Mouse (Mus musculus) testis, postnatal 10 days (tissue): ENCODE measurements at regions not wholly inside any gene's neighbourhood (a gene's known extent, or its start where the extent isn't known, plus 50 kb on each side); places are given as distances from the start of the nearest gene placed in this dataset.

Source experiments
- DNase-seq: peaks from one replicate; pipeline ENCODE4 v3.0.0; 2021; ENCODE audit warnings: low spot score

- DNase-seq: no peak
Observed at GRCm38 (mm10) chr13:85430821-85431220, 141.9 kb upstream of the Rasa1 start.

- DNase-seq: no peak
Observed at GRCm38 (mm10) chr13:85430040-85430439, 141.1 kb upstream of the Rasa1 start.

GRCm38 (mm10) chr13:85418671-85419070 lies 129.7 kb upstream of the Rasa1 start:
- DNase-seq: no peak

GRCm38 (mm10) chr13:85414951-85415350 lies 126.0 kb upstream of the Rasa1 start:
- no peak for DNase-seq

GRCm38 (mm10) chr13:85411327-85411726 lies 122.4 kb upstream of the Rasa1 start:
- DNase-seq: no peak

GRCm38 (mm10) chr13:85398834-85399233 lies 109.9 kb upstream of the Rasa1 start:
- no peak for DNase-seq

- DNase-seq: no peak
Observed at GRCm38 (mm10) chr13:85376338-85376998, 87.5 kb upstream of the Rasa1 start.

- DNase-seq: no peak
Observed at GRCm38 (mm10) chr13:85359621-85360020, 70.7 kb upstream of the Rasa1 start.

- no peak for DNase-seq
Observed at GRCm38 (mm10) chr13:85359143-85359542, 70.2 kb upstream of the Rasa1 start.

- no peak for DNase-seq
Observed at GRCm38 (mm10) chr13:85352061-85352460, 63.1 kb upstream of the Rasa1 start.
